9 mouse cellular contexts compared by ENCODE assay signal in the genomic region with DNA sequence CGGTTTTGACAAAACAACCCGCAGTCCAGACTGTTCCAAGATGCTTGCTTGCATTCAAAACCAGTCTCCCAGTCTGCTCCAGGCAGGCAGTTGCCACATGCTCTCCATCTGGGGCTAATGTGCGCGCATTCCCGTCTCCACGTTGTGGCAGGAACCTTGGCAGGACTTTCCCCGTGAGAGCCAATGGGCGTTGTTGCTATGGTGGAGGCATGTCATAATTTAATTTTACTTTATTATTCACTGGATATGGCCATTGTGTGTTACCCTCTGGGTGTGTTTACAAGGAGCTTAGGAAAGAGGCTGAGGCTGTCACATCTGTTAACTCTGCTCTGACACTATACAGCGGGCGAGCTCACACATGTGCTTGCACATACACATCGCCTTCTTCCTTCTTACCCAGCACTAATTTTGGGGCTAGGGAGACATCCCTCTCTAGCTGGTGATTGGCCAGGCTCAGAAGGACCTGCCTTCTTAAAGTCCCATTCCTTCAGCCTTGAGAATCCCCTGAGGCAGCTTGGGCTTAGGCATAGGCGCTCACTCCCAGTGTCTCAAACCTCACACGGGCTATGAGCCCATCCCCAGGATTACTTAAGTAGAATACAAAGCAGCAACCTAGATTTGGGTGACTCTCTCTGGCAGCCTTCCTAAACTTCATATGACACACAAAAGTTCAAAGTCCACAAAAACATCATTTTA.
DNase-seq lines count a peak whose midpoint lies in the region; ATAC-seq and TF ChIP-seq lines count a peak whose summit lies in the region.
"Had no signal": no experiment of that assay in that cellular context is flagged by ENCODE, and none has a peak within 500 bp of the region (broad histone marks: within the 10 kb centered on the region; RNA-seq: fewer than 3 reads in every experiment).

No protein-coding gene starts in this region.

- ATAC-seq in forebrain, embryonic 15.5 days (replicated peaks): peak; percentile 94
- peak; percentile 87 for ATAC-seq in embryonic facial prominence, embryonic 14.5 days (ENCODE audit: low read depth)
- ATAC-seq in neural tube, embryonic 14.5 days (ENCODE audit: low read depth): peak; percentile 14; the same call in 1 of the 2 replicates
- ATAC-seq in liver, postnatal 0 days: no peak

- WGBS in forebrain, embryonic 15.5 days: 33% methylated on average over 13 of the region's 13 CpGs
- 74% methylated on average over 13 of the region's 13 CpGs for WGBS in forebrain, embryonic 10.5 days
- 27% methylated on average over 13 of the region's 13 CpGs for WGBS in embryonic facial prominence, embryonic 14.5 days
- WGBS in neural tube, embryonic 14.5 days: 33% methylated on average over 13 of the region's 13 CpGs
- 83% methylated on average over 13 of the region's 13 CpGs for WGBS in liver, postnatal 0 days (ENCODE audit: insufficient replicate concordance)

- no peaks in the 10 kb centered on the region for H3K36me3 ChIP-seq in forebrain, embryonic 15.5 days
- H3K36me3 ChIP-seq in forebrain, embryonic 10.5 days (replicated peaks): no peaks in the 10 kb centered on the region; the same call in 1 of the 2 replicates
- H3K36me3 ChIP-seq in embryonic facial prominence, embryonic 14.5 days (ENCODE audit: control insufficient read depth, insufficient read depth, low read length): no peaks in the 10 kb centered on the region
- H3K36me3 ChIP-seq in neural tube, embryonic 14.5 days (ENCODE audit: control insufficient read depth, insufficient read depth, low read length): no peaks in the 10 kb centered on the region
- no peaks in the 10 kb centered on the region for H3K36me3 ChIP-seq in liver, postnatal 0 days (replicated peaks; ENCODE audit: insufficient read depth, low read length)

- H3K4me2 ChIP-seq in forebrain, embryonic 15.5 days (replicated peaks): no peak overlapping the region
- 0 out of 2 replicates have a peak overlapping the region, but pooled peaks have one; percentile 1 for H3K4me2 ChIP-seq in embryonic facial prominence, embryonic 14.5 days (ENCODE audit: low read depth, low read length)
- H3K4me2 ChIP-seq in neural tube, embryonic 14.5 days (ENCODE audit: low read depth, low read length): peak overlapping the region; percentile 12; the same call in 1 of the 2 replicates
- no peak overlapping the region for H3K4me2 ChIP-seq in liver, postnatal 0 days (ENCODE audit: low read depth, low read length)

- no peak for TF ChIP-seq CTCF in liver, postnatal 0 days (IDR thresholded peaks at IDR 0.05; ENCODE audit: low read depth)

- H3K4me1 ChIP-seq in forebrain, embryonic 15.5 days: peaks cover 41% of the 10 kb centered on the region
- peaks cover 84% of the 10 kb centered on the region for H3K4me1 ChIP-seq in forebrain, embryonic 10.5 days
- H3K4me1 ChIP-seq in embryonic facial prominence, embryonic 14.5 days (ENCODE audit: control insufficient read depth, insufficient read depth, low read length): peaks cover 48% of the 10 kb centered on the region
- 0 out of 2 replicates have a peak, but pooled peaks cover 5% of the 10 kb centered on the region for H3K4me1 ChIP-seq in neural tube, embryonic 14.5 days (ENCODE audit: control insufficient read depth, insufficient read depth, low read length)
- H3K4me1 ChIP-seq in liver, postnatal 0 days (ENCODE audit: insufficient read depth): no peaks in the 10 kb centered on the region

- no peak for TF ChIP-seq EP300 in liver, postnatal 0 days (IDR thresholded peaks at IDR 0.05; ENCODE audit: low read depth)

- no peak overlapping the region for H3K4me3 ChIP-seq in forebrain, embryonic 15.5 days
- no peak overlapping the region for H3K4me3 ChIP-seq in forebrain, embryonic 10.5 days
- H3K4me3 ChIP-seq in embryonic facial prominence, embryonic 14.5 days (ENCODE audit: low read depth, low read length): no peak overlapping the region
- no peak overlapping the region for H3K4me3 ChIP-seq in neural tube, embryonic 14.5 days (ENCODE audit: low read depth, low read length)
- H3K4me3 ChIP-seq in liver, postnatal 0 days (ENCODE audit: low read depth, low read length): no peak overlapping the region

- H3K27ac ChIP-seq in forebrain, embryonic 15.5 days (replicated peaks): peak overlapping the region; percentile 70
- H3K27ac ChIP-seq in forebrain, embryonic 10.5 days: no peak overlapping the region
- peak overlapping the region; percentile 6; the same call in 1 of the 2 replicates for H3K27ac ChIP-seq in embryonic facial prominence, embryonic 14.5 days (replicated peaks; ENCODE audit: low read depth, low read length)
- H3K27ac ChIP-seq in neural tube, embryonic 14.5 days (ENCODE audit: low read depth, low read length): no peak overlapping the region
- H3K27ac ChIP-seq in liver, postnatal 0 days (ENCODE audit: low read depth): no peak overlapping the region

- H3K9ac ChIP-seq in forebrain, embryonic 15.5 days (replicated peaks): no peak overlapping the region
- H3K9ac ChIP-seq in embryonic facial prominence, embryonic 14.5 days (ENCODE audit: low read depth, low read length): no peak overlapping the region
- no peak overlapping the region for H3K9ac ChIP-seq in neural tube, embryonic 14.5 days (replicated peaks; ENCODE audit: low read depth, low read length)
- no peak overlapping the region for H3K9ac ChIP-seq in liver, postnatal 0 days (replicated peaks)

- H3K9me3 ChIP-seq in forebrain, embryonic 15.5 days: no peaks in the 10 kb centered on the region
- H3K9me3 ChIP-seq in forebrain, embryonic 10.5 days: no peaks in the 10 kb centered on the region
- no peaks in the 10 kb centered on the region for H3K9me3 ChIP-seq in embryonic facial prominence, embryonic 14.5 days (ENCODE audit: control insufficient read depth, low read length)
- no peaks in the 10 kb centered on the region for H3K9me3 ChIP-seq in neural tube, embryonic 14.5 days (ENCODE audit: control insufficient read depth, low read length)
- H3K9me3 ChIP-seq in liver, postnatal 0 days (ENCODE audit: low read length): no peaks in the 10 kb centered on the region

- DNase-seq in forebrain, embryonic 10.5 days (ENCODE audit: extremely low spot score, low spot score): no peak
- peak; percentile 91 for DNase-seq in embryonic facial prominence, embryonic 14.5 days (ENCODE audit: low spot score)
- DNase-seq in layer of hippocampus, adult 9-10 months (ENCODE audit: low spot score): peak; percentile 44
- no peak for DNase-seq in spleen, postnatal 14 days (ENCODE audit: low spot score in 2 of 2)
- DNase-seq in liver, postnatal 0 days: no peak
- no peak for DNase-seq in adrenal gland, postnatal 10 days
- DNase-seq: cerebellum, adult 2 months had no signal

- peaks cover 7% of the 10 kb centered on the region; the same call in 1 of the 2 replicates for H3K27me3 ChIP-seq in forebrain, embryonic 15.5 days
- peaks cover 40% of the 10 kb centered on the region for H3K27me3 ChIP-seq in forebrain, embryonic 10.5 days (ENCODE audit: poor library complexity, severe bottlenecking)
- no peaks in the 10 kb centered on the region for H3K27me3 ChIP-seq in embryonic facial prominence, embryonic 14.5 days (replicated peaks; ENCODE audit: control insufficient read depth, insufficient read depth, low read length)
- no peaks in the 10 kb centered on the region for H3K27me3 ChIP-seq in neural tube, embryonic 14.5 days (ENCODE audit: control insufficient read depth, insufficient read depth, low read length)
- H3K27me3 ChIP-seq in liver, postnatal 0 days (ENCODE audit: insufficient read depth, low read length): no peaks in the 10 kb centered on the region

Comparison
In these comparisons a context has a peak if more than half of its experiments do, and no peak if none do; other contexts are left out.
1. H3K27ac ChIP-seq: peak in forebrain, embryonic 15.5 days (single experiment) and embryonic facial prominence, embryonic 14.5 days (single experiment); none in forebrain, embryonic 10.5 days (single experiment), neural tube, embryonic 14.5 days (single experiment) and liver, postnatal 0 days (single experiment).
2. H3K4me2 ChIP-seq: peak in embryonic facial prominence, embryonic 14.5 days (single experiment) and neural tube, embryonic 14.5 days (single experiment); none in forebrain, embryonic 15.5 days (single experiment) and liver, postnatal 0 days (single experiment).
3. DNase-seq: peak in embryonic facial prominence, embryonic 14.5 days (single experiment) and layer of hippocampus, adult 9-10 months (single experiment); none in forebrain, embryonic 10.5 days (single experiment), spleen, postnatal 14 days (0 of 2), liver, postnatal 0 days (single experiment) and adrenal gland, postnatal 10 days (single experiment).